Mouse (Mus musculus) fat pad, adult 2 months (tissue): Measurements from ENCODE around the gene Evi2a.

Experiments
- DNase-seq: peaks from one replicate; pipeline ENCODE4 v3.0.0-alpha.2; 2011; ENCODE audit warnings: low read depth, low spot score; ENCODE audit errors: extremely low read depth

Gene Evi2a

GRCm38 (mm10) chr11:79527015-79527738 is 3.2 kb downstream of the Evi2a start:
- no peak for DNase-seq

GRCm38 (mm10) chr11:79526549-79526948 is 3.9 kb downstream of the Evi2a start:
- no peak for DNase-seq

- DNase-seq = no peak
These were observed 6.2 kb downstream of the Evi2a start for GRCm38 (mm10) chr11:79524310-79524575.

- no peak for DNase-seq
These were observed 6.7 kb downstream of the Evi2a start, which contains the start of gene Evi2b for GRCm38 (mm10) chr11:79523560-79524309. Gene Evi2b, minus strand, starts transcription at chr11:79523762.

GRCm38 (mm10) chr11:79522944-79523343 is 7.5 kb downstream of the Evi2a start:
- no peak for DNase-seq

- DNase-seq = no peak
These were observed 8.5 kb downstream of the Evi2a start for GRCm38 (mm10) chr11:79521930-79522329.

GRCm38 (mm10) chr11:79520772-79521171 is 9.6 kb downstream of the Evi2a start:
- no peak for DNase-seq

GRCm38 (mm10) chr11:79519878-79520291 is 10.5 kb downstream of the Evi2a start:
- DNase-seq = no peak

- DNase-seq = no peak
These were observed 11.1 kb downstream of the Evi2a start for GRCm38 (mm10) chr11:79519299-79519698.

- DNase-seq = no peak
These were observed 14.6 kb downstream of the Evi2a start for GRCm38 (mm10) chr11:79515798-79516197.

- no peak for DNase-seq
These were observed 15.1 kb downstream of the Evi2a start for GRCm38 (mm10) chr11:79515331-79515730.

GRCm38 (mm10) chr11:79511970-79512369 is 18.4 kb downstream of the Evi2a start:
- no peak for DNase-seq

- no peak for DNase-seq
These were observed 25.9 kb downstream of the Evi2a start for GRCm38 (mm10) chr11:79504506-79504905.

GRCm38 (mm10) chr11:79503845-79504244 is 26.6 kb downstream of the Evi2a start, which contains the start of gene Omg:
Gene Omg, minus strand, starts transcription at chr11:79504084.
- DNase-seq = no peak

- no peak for DNase-seq
These were observed 27.5 kb downstream of the Evi2a start for GRCm38 (mm10) chr11:79502917-79503316.

GRCm38 (mm10) chr11:79494976-79495800 is 35.2 kb downstream of the Evi2a start:
- DNase-seq = no peak

- DNase-seq = no peak
These were observed 45.7 kb downstream of the Evi2a start for GRCm38 (mm10) chr11:79484721-79485120.

- no peak for DNase-seq
These were observed 46.4 kb downstream of the Evi2a start for GRCm38 (mm10) chr11:79483876-79484528.

- no peak for DNase-seq
These were observed 47.0 kb downstream of the Evi2a start for GRCm38 (mm10) chr11:79483392-79483791.
